In genomic region chr10:96631066-96631711, GRCm38 (mm10) we compare ENCODE assay signal across 10 mouse cellular contexts.
"Had no signal": no experiment of that assay in that cellular context is flagged by ENCODE, and none has a peak within 500 bp of the region (broad histone marks: within the 10 kb centered on the region; RNA-seq: fewer than 3 reads in every experiment).

No protein-coding gene starts in this region.

- H3K9ac ChIP-seq: liver, embryonic 15.5 days; midbrain, embryonic 13.5 days had no signal

- H3K4me2 ChIP-seq: liver, embryonic 11.5 days; liver, embryonic 15.5 days; midbrain, embryonic 13.5 days had no signal

- ATAC-seq: lung, postnatal 0 days; midbrain, embryonic 13.5 days had no signal

- H3K9me3 ChIP-seq: limb, embryonic 10.5 days; liver, embryonic 15.5 days; midbrain, embryonic 13.5 days had no signal

- H3K4me3 ChIP-seq: left cerebral cortex, adult 2 months; limb, embryonic 10.5 days; liver, embryonic 15.5 days; midbrain, embryonic 13.5 days had no signal

- H3K27ac ChIP-seq: left cerebral cortex, adult 2 months; limb, embryonic 10.5 days; liver, embryonic 15.5 days; midbrain, embryonic 13.5 days had no signal

- DNase-seq: kidney, postnatal 14 days; lung, adult 2 months; lung, postnatal 36 days; right cerebral cortex, postnatal 14 days had no signal

- H3K27me3 ChIP-seq: liver, embryonic 15.5 days; midbrain, embryonic 13.5 days had no signal
